Mouse (Mus musculus) liver, embryonic 14.5 days (tissue): ENCODE measurements at regions not wholly inside any gene's neighbourhood (a gene's known extent, or its start where the extent isn't known, plus 50 kb on each side); places are given as distances from the start of the nearest gene placed in this dataset.

Experiments used
- ATAC-seq: fragments of 200-750 bp; cut with Nextera tagmentation; 2 replicates; pipeline ENCODE4 v1.8.0; 2017; ENCODE audit warnings: moderate number of reproducible peaks, mild to moderate bottlenecking, moderate library complexity; ENCODE audit not compliant: insufficient read depth
- DNase-seq, 3 experiments: peaks; one replicate each; pipeline ENCODE4 v3.0.0-alpha.2; 2012 to 2013; ENCODE audit warnings: low read depth in 3 of 3, low spot score in 3 of 3
- H3K27ac ChIP-seq: fragments of 300-500 bp; sonication (generic); 2 replicates; pipeline ENCODE4 v1.5.1; 2014; ENCODE audit warnings: moderate library complexity, mild to moderate bottlenecking, control low read depth, inconsistent platforms
- H3K27me3 ChIP-seq: fragments of 300-500 bp; sonication (generic); 2 replicates; pipeline ENCODE4 v1.6.1; 2014; ENCODE audit warnings: mild to moderate bottlenecking, low read length, moderate library complexity; ENCODE audit not compliant: control insufficient read depth, insufficient read depth
- H3K36me3 ChIP-seq: fragments of 300-500 bp; sonication (generic); replicated peaks from 2 replicates; pipeline ENCODE4 v1.6.1; 2014; ENCODE audit warnings: low read depth; ENCODE audit not compliant: control insufficient read depth, insufficient read depth
- H3K4me1 ChIP-seq, 2 experiments: fragments of 200-500 bp in 1 of 2; fragments of 300-500 bp in 1 of 2; sonication (generic) in 1 of 2; replicated peaks; 2 replicates each; pipeline ENCODE4 v1.6.1; 2012 to 2014; ENCODE audit warnings: antibody characterized with exemption in 1 of 2, inconsistent platforms in 1 of 2, low read length in 1 of 2; ENCODE audit not compliant: control insufficient read depth in 2 of 2, insufficient read depth in 2 of 2
- H3K4me2 ChIP-seq: fragments of 300-500 bp; sonication (generic); 2 replicates; pipeline ENCODE4 v1.6.1; 2014; ENCODE audit warnings: low read depth, mild to moderate bottlenecking, control low read depth, moderate library complexity
- H3K4me3 ChIP-seq, 2 experiments: fragments of 200-500 bp in 1 of 2; fragments of 300-500 bp in 1 of 2; sonication (generic) in 1 of 2; 2 replicates each; pipeline ENCODE4 v1.5.1; 2012 to 2014; ENCODE audit warnings: low read depth in 2 of 2, low read length in 2 of 2, mild to moderate bottlenecking in 2 of 2, control low read depth in 1 of 2, inconsistent platforms in 1 of 2, moderate library complexity in 1 of 2; ENCODE audit not compliant: insufficient read depth in 1 of 2
- H3K9ac ChIP-seq: fragments of 300-500 bp; sonication (generic); replicated peaks from 2 replicates; pipeline ENCODE4 v1.6.1; 2014; ENCODE audit warnings: mild to moderate bottlenecking, control low read depth, moderate library complexity
- H3K9me3 ChIP-seq: fragments of 300-500 bp; sonication (generic); 2 replicates; pipeline ENCODE4 v1.6.1; 2016; ENCODE audit warnings: low read length, mixed read lengths; ENCODE audit not compliant: control insufficient read depth
- CTCF ChIP-seq: IDR thresholded peaks from 2 replicates; pipeline ENCODE4 v1.5.1; 2016; ENCODE audit warnings: antibody characterized with exemption, low read depth, control low read depth
- EP300 ChIP-seq: IDR thresholded peaks from 2 replicates; pipeline ENCODE4 v1.6.1; 2016; ENCODE audit warnings: antibody characterized with exemption, low read depth
- WGBS: fragments of 180-500 bp; shearing (Covaris S2); extraction: QIAGEN DNeasy Blood & Tissue Kit; methylation state at CpG from one replicate; pipeline ENCODE4 v1.1.7; 2014; ENCODE audit not compliant: insufficient replicate concordance; 5-methylcytosine and 5-hydroxymethylcytosine counted together

- no peaks in the 10 kb centered on the region for H3K9me3 ChIP-seq
- H3K4me1 ChIP-seq = peaks cover 0 to under 1% of the 10 kb centered on the region in 2 experiments; a peak in 1 of 4 replicates
- 22% methylated on average over 3 of the region's 3 CpGs for WGBS
- no peak overlapping the region for H3K27ac ChIP-seq
- H3K9ac ChIP-seq = no peak overlapping the region
- H3K27me3 ChIP-seq = peaks cover 14% of the 10 kb centered on the region
- H3K4me3 ChIP-seq = no peak overlapping the region
- H3K36me3 ChIP-seq = no peaks in the 10 kb centered on the region
- TF ChIP-seq EP300 = no peak
- no peak for TF ChIP-seq CTCF
- no peak for ATAC-seq
- no peak overlapping the region for H3K4me2 ChIP-seq
- DNase-seq = no peak
Observed at GRCm38 (mm10) chr13:107897184-107897583, 147.1 kb upstream of the Smim15 start.

- no peak for DNase-seq
- H3K36me3 ChIP-seq = no peaks in the 10 kb centered on the region
- no peak for ATAC-seq
- H3K27me3 ChIP-seq = peaks cover 49% of the 10 kb centered on the region
- 45% methylated on average over 8 of the region's 8 CpGs for WGBS
- no peak overlapping the region for H3K27ac ChIP-seq
- no peaks in the 10 kb centered on the region for H3K9me3 ChIP-seq
- no peak for TF ChIP-seq CTCF
- TF ChIP-seq EP300 = no peak
- no peak overlapping the region for H3K4me3 ChIP-seq
- H3K9ac ChIP-seq = no peak overlapping the region
- H3K4me2 ChIP-seq = no peak overlapping the region
- peaks cover 0 to 4% of the 10 kb centered on the region in 2 experiments; a peak in 1 of 4 replicates for H3K4me1 ChIP-seq
Observed at GRCm38 (mm10) chr13:107893581-107894183, 150.6 kb upstream of the Smim15 start.

- WGBS = 77% methylated on average over 4 of the region's 4 CpGs
Observed at GRCm38 (mm10) chr13:107893081-107893480, 151.2 kb upstream of the Smim15 start.

GRCm38 (mm10) chr13:107891946-107892345, 152.3 kb upstream of the Smim15 start:
- H3K4me3 ChIP-seq = peak overlapping the region in 1 of 2 experiments; percentile 54; a peak in 2 of 4 replicates
- WGBS = 14% methylated on average over 11 of the region's 11 CpGs
- H3K4me1 ChIP-seq = peaks cover 0 to 4% of the 10 kb centered on the region in 2 experiments; a peak in 1 of 4 replicates
- no peaks in the 10 kb centered on the region for H3K36me3 ChIP-seq
- no peak overlapping the region for H3K9ac ChIP-seq
- DNase-seq = no peak
- H3K27me3 ChIP-seq = peaks cover 67% of the 10 kb centered on the region
- H3K27ac ChIP-seq = no peak overlapping the region
- H3K9me3 ChIP-seq = no peaks in the 10 kb centered on the region
- no peak for ATAC-seq
- no peak for TF ChIP-seq EP300
- no peak for TF ChIP-seq CTCF
- peak overlapping the region; percentile 73 for H3K4me2 ChIP-seq

More at GRCm38 (mm10) chr13:107893081-107893480, 151.2 kb upstream of the Smim15 start:
- Histone ChIP-seq H3K4me2 (no peak overlapping the region), H3K9me3 (no peaks in the 10 kb centered on the region), H3K27ac (no peak overlapping the region), H3K9ac (no peak overlapping the region), H3K4me3 (no peak overlapping the region), H3K36me3 (no peaks in the 10 kb centered on the region), H3K4me1 (peaks cover 0 to 4% of the 10 kb centered on the region in 2 experiments; a peak in 1 of 4 replicates), H3K27me3 (peaks cover 55% of the 10 kb centered on the region)
- no peak for DNase-seq
- TF ChIP-seq CTCF = no peak
- TF ChIP-seq EP300 = no peak
- no peak for ATAC-seq

- Histone ChIP-seq H3K4me1 (peaks cover 0 to 4% of the 10 kb centered on the region in 2 experiments; a peak in 1 of 4 replicates), H3K9ac (no peak overlapping the region; the same call in 1 of the 2 replicates), H3K4me2 (peak overlapping the region; percentile 73), H3K27ac (no peak overlapping the region), H3K4me3 (peak overlapping the region; percentile 54 to 74), H3K36me3 (no peaks in the 10 kb centered on the region), H3K27me3 (peaks cover 73% of the 10 kb centered on the region), H3K9me3 (no peaks in the 10 kb centered on the region)
- DNase-seq = no peak
- under 1% methylated on average over 90 of the region's 95 CpGs for WGBS
- ATAC-seq = peak; percentile 13; the same call in 1 of the 2 replicates
- TF ChIP-seq CTCF (0 out of 2 replicates have a peak, but pooled peaks have one; percentile 22), EP300 (no peak)
Observed at GRCm38 (mm10) chr13:107890866-107891821, 153.1 kb upstream of the Smim15 start.
